Mouse (Mus musculus): ENCODE data around the gene Igfn1.

Gene Igfn1

GRCm38 (mm10) chr1:136006292-136006748 is at the start of gene Igfn1:
TSS of gene Igfn1 (minus strand) at chr1:136006342.
- DNase-seq = no peak

DNA sequence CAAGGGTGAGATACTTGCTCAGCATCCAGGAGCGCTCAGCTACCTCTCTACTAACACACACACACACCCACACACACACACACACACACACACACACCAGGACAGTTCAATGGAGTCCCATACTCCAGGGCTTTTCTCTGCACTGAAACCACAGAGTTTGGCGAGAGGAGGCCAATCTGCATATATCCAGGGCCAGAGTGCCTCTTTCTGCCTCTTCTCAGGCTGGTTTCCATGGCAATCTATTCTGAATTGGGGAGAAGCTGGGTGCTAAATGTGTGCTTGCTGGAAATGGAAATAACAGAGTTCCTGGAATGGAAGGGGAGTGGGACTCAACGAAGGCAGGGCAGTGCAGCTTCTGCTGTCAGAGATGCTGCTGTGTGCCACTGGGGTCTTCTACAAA is 49.6 kb upstream of the Igfn1 start:
- no peak for DNase-seq

- no peak for DNase-seq
Measured at GRCm38 (mm10) chr1:136052547-136052946, 46.4 kb upstream of the Igfn1 start, which contains the start of gene Cacna1s. TSS of gene Cacna1s (plus strand) at chr1:136052750.

DNA sequence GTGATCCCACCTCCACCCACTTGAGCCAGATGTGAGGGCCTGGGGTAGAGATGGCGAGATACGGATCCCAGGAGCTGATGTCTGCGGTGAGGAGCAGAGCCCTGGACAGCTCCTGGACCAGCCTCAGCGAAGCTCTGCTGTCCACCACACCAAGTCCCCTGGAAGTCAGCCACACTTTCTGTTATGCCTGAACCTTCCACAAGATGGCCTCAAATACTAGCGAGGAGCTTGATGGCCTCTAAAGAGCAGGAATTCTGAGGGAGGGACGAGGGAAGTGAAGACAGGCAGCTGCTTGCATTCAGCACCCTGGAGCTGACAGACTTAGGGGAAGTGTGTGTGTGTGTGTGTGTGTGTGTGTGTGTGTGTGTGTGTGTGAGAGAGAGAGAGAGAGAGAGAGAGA is 45.3 kb upstream of the Igfn1 start:
- peak; percentile 93 for DNase-seq

GRCm38 (mm10) chr1:136051013-136051315 is 44.8 kb upstream of the Igfn1 start:
- DNase-seq = peak; percentile 14

GRCm38 (mm10) chr1:136050312-136051012 is 44.3 kb upstream of the Igfn1 start, which contains the start of gene Ascl5:
TSS of gene Ascl5 (plus strand) at chr1:136050804.
- DNase-seq = no peak

DNA sequence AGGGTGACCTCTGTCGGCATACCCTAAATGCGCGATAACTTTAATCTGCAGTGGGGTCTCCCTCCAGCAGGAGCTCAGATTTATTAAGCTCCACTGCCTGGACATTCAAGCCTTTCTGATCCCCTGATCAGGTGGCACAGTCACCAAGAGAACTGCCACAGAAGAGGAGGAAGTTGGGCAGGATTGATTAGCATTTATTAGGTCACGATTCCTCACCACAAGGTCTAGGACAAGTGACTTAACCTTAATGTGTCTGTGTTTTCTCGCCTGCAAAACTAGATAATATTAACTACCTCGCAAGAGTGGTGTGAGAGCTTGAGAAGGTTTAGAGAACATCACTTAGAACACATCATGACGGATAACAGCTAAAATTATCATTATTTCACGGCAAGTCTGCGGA is 41.8 kb upstream of the Igfn1 start:
- no peak for DNase-seq

DNA sequence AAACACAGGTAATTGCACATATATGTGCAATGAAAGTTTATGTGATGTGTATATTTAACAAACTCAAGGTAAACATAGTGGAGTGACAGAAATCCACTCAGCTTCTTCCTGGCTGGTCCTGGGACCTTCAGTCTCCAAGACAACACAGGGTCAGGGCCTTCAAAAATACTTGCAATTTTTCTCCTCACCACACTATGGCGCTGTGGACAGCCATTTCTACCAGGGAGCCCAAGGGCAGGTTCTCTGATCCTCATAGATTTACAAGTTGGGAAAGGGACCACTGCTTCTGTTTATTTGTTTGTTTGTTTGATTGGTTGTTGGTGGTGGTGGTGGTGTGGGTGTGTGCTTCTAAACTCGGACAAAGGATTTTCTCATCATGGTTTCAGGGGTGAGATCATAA is 41.3 kb upstream of the Igfn1 start:
- DNase-seq = peak; percentile 40

GRCm38 (mm10) chr1:136045774-136046173 is 39.6 kb upstream of the Igfn1 start:
- DNase-seq = peak; percentile 66

GRCm38 (mm10) chr1:136040874-136041273 is 34.7 kb upstream of the Igfn1 start:
- no peak for DNase-seq

DNA sequence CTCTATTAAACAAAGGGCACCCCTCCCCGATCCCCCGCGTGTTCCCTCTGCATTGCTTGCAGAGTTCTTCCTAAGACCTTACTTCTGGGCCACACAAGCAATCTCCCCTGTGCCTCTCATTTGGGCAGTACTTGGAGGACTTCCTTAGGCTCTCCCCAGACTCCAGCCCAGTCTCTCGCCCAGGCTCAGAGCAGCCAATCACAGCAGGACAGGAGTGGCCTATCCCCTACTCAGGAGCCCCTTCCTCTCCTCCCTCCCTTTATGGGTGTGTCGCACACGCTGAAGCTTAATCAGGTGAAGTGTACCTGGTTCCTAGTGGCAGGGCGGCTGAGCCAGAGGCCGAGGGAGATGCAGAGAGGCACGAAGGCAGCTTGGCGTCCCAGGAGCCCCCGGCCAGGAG is 34.3 kb upstream of the Igfn1 start:
- no peak for DNase-seq

DNA sequence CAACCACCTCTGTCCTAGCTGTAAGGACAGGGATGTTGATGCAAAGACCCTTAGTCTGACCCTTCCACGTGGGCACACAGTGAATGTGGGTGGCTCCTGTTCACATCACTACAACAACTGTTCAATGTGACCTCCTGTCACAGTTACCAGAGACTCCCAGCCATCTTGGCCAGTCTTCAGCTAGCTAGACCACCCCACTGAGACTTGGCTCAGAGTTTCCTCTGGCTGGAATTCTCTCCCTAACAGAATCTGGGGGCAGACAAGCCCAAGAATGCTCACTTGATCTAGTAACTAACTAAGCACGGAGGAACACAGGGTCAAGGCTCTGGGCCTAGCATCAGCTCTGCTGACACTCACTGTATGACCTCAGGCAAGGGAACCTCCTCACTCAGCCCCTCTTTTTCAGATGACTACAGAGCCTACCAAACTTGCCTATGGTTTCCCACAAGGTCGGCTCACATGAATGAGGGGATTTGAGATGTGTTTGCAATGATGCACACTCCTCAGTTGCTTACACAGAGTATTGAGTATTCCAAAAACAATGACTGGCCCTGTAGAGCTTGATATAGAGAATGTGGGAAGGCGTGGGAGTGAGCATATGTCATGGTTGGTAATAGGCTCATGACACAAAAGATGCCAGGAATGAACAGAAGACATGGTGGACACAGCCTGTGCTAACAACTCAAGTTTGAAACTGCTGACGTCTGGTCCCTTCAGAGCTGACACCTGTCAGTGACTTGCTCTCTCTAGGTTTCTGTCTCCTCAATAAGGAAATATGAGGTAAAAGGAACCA is 32.8 kb upstream of the Igfn1 start:
- no peak for DNase-seq

GRCm38 (mm10) chr1:136032961-136033360 is 26.8 kb upstream of the Igfn1 start:
- no peak for DNase-seq

DNA sequence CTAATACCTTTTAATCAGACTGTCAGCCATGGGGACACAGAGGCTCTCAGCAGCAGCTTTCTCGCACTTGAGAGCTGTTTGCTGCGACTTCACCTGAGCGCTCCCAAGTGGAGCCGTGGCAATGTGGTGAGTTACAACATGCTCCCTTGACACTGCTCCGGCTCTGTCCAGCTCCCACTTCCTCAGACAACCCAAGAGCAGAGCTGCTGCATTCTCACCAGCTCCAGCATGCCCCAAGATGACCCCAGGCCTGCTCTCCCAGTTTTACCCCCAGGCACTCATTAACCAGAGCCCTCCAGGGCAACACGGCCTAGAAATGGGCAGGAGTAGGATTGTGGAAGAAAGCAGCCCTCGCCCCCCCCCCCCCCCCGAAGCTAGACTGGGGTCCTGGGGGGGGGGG is 25.6 kb upstream of the Igfn1 start:
- DNase-seq = no peak

DNA sequence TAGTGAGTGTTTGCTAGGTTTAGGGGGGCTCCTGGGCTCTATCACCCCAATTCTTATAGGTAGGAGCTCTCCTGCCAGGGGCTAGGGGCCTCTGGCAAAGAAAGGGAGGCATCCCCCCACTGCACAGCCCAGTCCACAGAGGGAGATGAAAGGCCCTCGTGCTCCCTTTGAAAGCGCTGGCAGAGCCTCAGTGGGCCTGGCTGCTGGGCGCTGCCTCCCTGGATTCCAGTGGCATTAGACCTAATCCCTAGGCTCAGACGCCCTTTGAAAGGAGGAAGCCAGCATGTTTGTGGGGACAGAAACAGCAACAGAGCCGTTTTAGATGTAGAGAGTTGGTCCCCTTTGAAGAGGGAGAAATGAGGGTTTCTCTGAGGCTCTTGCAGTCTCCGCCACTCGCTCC is 24.1 kb upstream of the Igfn1 start:
- no peak for DNase-seq

- DNase-seq = peak; percentile 48
Measured at GRCm38 (mm10) chr1:136018390-136019189, 12.4 kb upstream of the Igfn1 start.

DNA sequence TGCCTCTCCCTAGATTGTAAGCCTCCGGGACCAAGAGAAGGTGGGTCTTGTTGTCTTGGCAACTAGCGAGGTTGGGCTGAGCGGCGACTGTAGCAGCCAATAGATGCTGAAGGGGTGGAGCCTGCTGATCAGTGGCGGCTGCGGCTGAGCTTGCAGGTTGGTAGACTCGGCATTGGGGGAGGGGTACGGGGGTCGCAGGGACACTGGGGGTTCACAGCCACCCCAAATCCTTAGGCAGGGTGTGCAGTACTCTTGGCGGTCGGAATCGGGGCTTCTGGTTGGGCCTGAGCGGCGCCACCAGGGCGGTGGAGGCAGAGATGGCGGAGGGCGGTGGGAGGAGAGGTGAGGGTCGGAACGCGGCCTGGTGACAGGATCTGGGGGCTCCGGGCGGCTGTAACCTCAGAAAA is 11.8 kb upstream of the Igfn1 start:
- peak; percentile 97 for DNase-seq

DNA sequence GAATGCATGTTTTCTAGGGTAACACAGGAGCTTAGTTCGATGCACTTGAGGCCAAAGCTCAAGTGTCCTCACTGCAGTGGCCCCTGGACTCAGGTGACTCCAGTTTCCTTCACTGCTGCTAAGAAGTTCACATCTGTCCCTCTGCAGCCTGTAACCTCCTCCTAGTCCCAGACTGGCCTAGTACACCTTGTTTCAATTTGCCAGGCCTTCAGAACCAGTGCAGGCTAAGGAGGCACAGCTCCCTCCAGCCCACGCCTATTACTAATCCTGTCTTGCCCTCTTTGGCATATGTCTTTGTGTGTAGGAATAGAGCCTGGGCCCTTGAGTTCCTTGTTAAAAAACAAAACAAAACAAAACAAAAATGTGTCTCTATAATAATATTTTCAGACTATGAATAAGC is 11.2 kb upstream of the Igfn1 start:
- DNase-seq = no peak

- DNase-seq = no peak
Measured at GRCm38 (mm10) chr1:136014796-136015502, 8.8 kb upstream of the Igfn1 start.

DNA sequence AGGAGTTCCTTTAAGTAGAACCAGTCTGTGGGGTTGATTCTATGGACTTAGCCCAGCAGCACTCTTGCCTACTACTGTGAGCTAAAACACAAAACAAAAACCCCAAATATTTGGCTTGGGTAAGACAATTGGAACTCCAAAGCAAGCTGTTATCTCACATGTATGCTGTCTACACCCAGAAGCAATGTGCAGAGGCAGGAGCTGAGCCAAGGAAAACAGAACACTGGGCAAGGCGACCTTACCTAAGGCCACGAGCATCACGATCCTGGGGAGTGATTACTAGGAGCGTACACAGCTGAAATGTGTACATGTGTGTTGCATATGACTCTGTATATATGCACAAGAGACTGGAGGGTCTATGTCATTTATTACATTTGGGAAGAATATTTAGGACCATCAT is 7.4 kb upstream of the Igfn1 start:
- DNase-seq = no peak

- DNase-seq = no peak
Measured at GRCm38 (mm10) chr1:136010247-136010646, 4.1 kb upstream of the Igfn1 start.

DNA sequence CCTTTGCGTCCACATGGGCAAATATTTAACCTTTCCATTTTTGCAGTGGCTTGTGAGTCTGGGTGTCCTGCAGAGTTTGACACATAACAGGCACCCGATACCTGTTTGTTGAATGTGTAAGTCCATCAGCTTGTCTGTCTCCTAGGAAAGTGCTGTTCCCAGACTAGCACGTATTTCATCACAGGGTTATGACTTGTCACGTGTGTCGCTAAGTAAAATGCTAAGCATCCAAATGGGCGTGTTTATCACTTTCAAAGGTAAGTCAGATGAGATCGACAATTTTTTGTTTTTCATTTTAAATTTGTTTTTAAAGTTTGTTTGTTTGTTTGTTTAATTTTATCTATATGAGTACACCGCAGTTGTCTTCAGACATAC is 2.0 kb upstream of the Igfn1 start:
- DNase-seq = no peak

Measured in lung, postnatal 10 days (tissue).